Mouse (Mus musculus) heart, postnatal 0 days (tissue): ENCODE measurements at regions not wholly inside any gene's neighbourhood (a gene's known extent, or its start where the extent isn't known, plus 50 kb on each side); places are given as distances from the start of the nearest gene placed in this dataset.

Experiments used
- CTCF ChIP-seq: IDR thresholded peaks from 2 replicates; pipeline ENCODE4 v1.5.1; 2016; ENCODE audit warnings: antibody characterized with exemption, control low read depth, low read depth
- EP300 ChIP-seq: IDR thresholded peaks from 2 replicates; pipeline ENCODE4 v1.6.1; 2016; ENCODE audit warnings: antibody characterized with exemption, low read depth

DNA sequence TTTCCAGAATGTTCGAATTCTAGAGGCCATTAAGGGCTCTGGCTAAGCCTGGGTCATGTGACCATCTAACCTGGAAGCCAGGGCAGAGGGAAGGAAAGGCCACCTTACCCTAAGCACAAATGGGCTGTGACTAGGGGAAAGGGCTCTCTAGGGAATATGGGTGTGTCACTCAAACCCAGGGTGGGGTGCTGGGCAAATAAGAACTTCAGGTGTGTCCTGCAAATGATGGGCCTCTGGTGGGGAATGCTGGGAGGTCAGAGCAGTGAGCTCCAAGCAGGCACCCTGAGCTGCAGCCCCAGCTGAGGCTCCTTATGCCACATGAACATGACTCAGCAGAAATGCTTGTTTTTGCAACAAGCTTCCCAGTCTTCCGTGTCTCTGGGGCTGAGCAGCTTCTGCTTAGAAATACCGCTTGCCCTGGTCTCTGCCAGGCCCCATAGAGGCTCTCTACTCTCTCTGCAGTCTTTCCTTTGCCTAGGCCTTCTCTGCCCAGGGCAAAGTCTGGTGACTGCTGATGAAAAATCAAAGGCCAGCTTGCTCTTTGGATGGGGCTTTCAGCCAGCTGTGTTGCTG is 68.6 kb upstream of the Cpeb4 start:
- TF ChIP-seq CTCF (no peak), EP300 (no peak)
